Mouse (Mus musculus): ENCODE results near the gene Tmie.

DNA sequence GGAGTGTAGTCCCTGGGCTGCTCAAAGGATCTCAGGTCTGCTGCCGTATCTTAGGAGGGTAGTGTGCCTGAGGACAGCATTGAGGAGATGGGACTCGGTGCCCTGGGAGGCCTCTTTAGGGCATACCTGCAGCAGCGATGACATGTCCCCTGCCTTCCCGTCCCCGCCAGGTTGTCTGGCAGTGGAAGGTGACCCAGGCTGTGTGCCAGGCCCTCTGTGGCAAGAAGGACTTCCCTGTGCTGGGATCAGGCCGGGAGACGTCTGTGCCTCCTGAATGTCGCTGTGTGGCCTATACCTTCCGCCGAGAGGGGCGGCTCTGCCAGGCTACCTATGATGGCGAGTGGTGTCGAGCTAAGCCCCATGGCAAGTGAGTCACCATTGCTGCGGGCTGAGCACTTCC, 9.0 kb upstream of the Tmie start:
- TF ChIP-seq CTCF (IDR thresholded peaks at IDR 0.05): no peak
- TF ChIP-seq EP300 (IDR thresholded peaks at IDR 0.05): no peak
